Mouse (Mus musculus) testis, postnatal 14 days (tissue): Measurements from ENCODE around the gene Ppp6r2.

Experiments used
- DNase-seq: peaks from one replicate; pipeline ENCODE4 v3.0.0; 2021; ENCODE audit warnings: low spot score

Ppp6r2 gene

GRCm38 (mm10) chr15:89182328-89182741 lies 29.0 kb upstream of the Ppp6r2 start:
- no peak for DNase-seq

DNA sequence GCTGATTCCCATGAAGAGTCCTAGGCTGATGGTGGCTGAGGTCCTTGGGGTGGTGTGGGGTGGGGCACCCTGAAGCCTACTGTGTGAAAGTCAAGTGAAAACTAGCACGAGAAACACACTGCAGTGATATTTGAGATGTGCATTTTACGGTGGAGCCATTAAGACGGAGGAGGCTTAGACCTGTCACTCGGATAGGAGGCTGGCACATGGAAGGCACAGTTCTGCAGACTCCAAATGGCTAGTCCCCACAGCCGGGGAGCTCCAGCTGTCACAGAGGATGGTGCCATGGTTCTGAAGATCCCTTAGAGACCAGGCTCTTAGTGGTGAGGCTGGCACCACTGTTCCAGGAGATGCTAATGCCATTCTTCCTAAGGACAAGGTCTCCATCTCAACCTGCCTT lies 28.5 kb upstream of the Ppp6r2 start:
- no peak for DNase-seq

DNA sequence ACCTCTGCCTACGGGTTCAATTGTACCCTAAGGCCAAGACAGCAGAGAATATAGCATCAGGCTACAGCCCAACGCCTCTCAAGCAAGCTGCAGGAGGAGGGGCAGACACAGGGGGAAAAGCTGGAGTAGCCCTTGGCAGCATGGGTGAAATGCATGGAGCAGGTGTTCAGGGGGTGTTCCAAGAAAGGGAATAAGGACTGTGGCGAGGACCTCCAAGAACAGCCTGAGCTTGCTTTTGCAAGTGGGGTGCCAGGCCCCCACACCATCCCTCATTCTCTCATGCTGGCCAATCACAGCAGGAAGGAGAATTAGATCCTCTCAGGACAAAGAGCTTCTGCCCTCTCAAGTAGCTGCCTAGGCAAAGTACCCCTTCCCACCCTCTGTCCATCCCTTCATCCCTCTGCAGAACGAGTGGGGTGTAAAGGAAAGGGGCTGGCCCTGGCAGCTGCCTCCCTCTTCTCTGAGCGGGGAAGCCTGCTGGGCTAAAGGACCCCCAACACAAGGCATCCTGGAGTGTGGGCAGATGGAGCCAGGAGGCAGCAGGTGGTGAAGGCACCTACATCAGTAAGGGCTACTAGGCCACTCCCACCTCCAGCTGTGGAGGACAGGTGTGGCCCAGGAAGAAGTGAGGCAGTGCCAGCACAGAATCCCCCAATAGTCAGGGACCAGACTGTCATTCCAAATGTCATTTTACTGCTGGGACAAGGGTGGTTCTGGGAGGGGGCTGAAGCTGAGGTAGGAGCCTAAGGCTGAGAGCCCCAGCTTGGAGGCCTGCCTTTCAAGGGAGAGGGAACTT lies 27.0 kb upstream of the Ppp6r2 start:
- DNase-seq = no peak

DNA sequence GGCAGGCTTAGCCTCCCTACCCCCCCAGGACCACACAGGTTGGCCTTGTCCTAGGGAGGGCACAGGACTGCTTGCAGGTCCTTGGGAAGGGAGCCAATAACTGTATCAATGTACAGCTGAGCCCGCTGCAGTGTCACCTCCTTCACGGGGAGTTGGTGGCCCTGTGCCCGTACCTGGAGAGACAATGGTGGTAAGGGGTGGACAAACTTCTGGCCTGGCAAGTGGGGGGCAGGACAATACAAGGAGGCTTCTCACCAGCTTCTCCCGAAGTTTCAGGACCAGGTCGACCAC lies 26.5 kb upstream of the Ppp6r2 start:
- peak; percentile 63 for DNase-seq

- DNase-seq = no peak
Observed at GRCm38 (mm10) chr15:89195261-89195681, 16.1 kb upstream of the Ppp6r2 start.

DNA sequence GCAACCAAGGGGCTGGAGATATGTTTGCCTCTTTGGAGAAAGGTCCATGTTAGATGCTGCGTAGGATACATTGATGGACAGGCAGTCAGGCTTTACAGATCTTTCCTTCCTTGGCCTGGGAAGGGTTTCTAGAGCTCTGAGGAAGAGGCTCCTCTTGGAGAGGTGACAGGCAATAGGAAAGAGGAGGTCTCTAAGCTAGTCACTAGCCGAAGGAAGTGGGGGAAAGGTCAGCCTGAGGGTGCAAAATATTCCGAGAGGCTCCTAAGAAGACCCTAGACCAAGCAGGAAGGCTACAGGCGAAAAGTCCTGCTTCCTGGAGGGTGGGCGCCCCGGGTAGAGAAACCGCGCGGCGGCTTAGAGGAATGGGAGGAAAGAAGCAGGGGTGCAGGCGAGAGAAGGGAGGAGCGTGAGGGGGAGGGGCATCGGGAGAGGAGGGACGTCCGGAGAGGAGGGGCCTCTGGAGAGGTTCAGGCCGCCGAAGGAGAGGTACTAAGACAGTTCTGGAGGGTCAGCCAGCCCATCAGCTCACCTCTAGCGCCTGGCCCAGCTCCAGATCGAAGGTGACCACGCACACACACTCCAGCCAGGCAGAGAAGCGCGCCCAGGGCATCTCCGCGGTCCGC lies 15.6 kb upstream of the Ppp6r2 start:
- peak; percentile 88 for DNase-seq

- DNase-seq = peak; percentile 94
Observed at GRCm38 (mm10) chr15:89196313-89196706, 15.0 kb upstream of the Ppp6r2 start, which contains the start of gene Dennd6b. Dennd6b (minus strand) TSS chr15:89196496.

DNA sequence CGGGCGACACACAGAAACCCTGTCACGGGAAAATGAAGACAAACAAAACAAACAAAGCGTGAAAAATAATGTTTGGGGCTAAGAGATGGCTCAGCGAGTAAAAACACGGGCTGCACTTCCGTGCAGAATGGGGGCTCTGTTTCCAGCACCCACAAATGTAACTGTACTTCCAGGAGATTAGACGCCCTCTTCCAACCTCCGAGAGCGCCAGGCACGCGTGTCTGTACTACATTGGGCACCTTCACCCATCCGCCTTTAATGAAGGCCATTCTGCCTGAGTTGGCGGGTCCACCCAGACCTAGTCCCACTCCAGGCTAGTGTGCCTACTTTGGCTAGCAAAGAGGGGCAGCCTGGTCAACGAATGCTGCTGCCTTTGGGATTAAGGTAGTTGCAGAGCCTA lies 14.3 kb upstream of the Ppp6r2 start:
- DNase-seq = no peak

GRCm38 (mm10) chr15:89207457-89207856 lies 3.9 kb upstream of the Ppp6r2 start:
- DNase-seq = no peak

- peak; percentile 80 for DNase-seq
Observed at GRCm38 (mm10) chr15:89209886-89210761, 1.2 kb upstream of the Ppp6r2 start.

- DNase-seq = peak; percentile 57
Observed at GRCm38 (mm10) chr15:89211716-89212461, 536 bp downstream of the Ppp6r2 start.

DNA sequence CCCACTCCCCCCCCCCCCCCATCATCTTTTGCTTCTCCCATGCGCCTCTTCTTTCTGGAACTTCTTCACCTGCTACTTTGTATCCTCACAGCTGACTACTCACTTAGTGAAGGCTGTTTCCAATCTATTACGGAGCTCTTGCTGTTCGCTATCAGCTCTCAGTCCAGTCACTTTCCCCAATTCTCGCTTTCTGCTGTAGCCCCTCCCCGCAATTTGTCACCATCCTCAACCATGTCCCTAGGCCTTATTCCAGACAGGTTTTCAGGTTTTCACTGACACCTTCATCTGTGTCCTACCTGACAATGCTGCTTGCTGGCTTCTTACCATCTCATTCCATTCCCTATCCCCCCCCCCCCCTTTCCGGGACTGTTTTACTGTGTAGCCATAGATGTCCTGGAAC lies 1.1 kb downstream of the Ppp6r2 start:
- no peak for DNase-seq

DNA sequence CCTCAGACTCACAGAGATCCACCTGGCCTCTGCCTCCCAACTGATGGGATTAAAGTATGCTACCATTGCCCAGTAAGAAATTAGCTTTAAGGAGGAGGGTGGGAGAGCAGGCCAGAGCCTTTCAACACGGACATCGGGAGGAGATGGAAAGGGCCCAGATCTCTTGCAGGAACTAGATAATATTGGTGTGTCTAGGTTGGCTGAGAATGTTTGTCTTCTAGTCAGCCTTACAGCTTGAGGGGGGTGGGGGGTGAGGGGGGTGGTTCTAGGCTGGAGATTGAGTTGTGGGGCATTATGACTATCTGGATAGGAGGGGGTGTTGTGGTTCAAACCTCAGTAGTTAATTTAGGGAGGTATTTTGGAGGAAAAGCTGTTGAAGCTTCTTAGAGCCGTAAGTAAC lies 2.2 kb downstream of the Ppp6r2 start:
- DNase-seq = no peak

- DNase-seq = no peak
Observed at GRCm38 (mm10) chr15:89214953-89215352, 3.6 kb downstream of the Ppp6r2 start.

GRCm38 (mm10) chr15:89215611-89216233 lies 4.4 kb downstream of the Ppp6r2 start:
- DNase-seq = no peak

DNA sequence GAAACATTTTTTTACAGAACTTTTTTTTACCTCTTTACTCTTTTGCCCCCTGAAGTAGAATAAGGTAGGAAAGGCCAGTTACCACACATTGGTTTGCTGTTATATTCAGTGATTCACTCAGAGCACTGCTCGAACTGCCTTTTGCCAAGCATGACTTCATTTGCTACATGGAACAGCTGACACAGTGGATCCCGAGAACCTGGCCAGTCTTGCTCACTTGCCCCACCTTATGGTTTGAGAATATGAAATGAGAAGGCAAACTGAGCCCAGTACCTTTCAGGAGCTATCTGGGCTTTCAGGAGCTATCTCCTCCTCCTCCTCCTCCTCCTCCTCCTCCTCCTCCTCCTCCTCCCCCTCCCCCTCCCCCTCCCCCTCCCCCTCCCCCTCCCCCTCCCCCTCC lies 22.2 kb downstream of the Ppp6r2 start:
- DNase-seq = no peak

GRCm38 (mm10) chr15:89234052-89234451 lies 22.7 kb downstream of the Ppp6r2 start:
- no peak for DNase-seq

GRCm38 (mm10) chr15:89239751-89240392 lies 28.5 kb downstream of the Ppp6r2 start:
- DNase-seq = no peak

GRCm38 (mm10) chr15:89241025-89241424 lies 29.7 kb downstream of the Ppp6r2 start:
- DNase-seq = no peak

DNA sequence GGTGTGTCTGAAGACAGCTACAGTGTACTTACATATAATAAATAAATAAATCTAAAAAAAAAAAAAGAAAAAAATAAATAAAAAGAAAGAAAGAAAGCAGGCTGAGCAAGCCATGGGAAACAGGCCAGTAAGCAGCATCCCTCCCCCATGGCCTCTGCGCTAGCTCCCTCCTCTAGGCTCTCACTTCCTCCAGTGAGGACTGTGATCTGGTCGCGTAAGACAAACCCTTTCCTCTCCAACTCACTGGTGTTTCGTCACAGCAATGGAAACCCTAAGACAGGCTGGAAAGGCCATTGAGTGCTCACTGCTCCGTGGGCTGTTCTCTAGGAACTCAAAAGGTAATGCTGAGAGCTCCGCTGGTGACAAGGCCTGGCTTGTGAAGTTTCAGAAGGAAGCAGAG lies 37.7 kb downstream of the Ppp6r2 start:
- DNase-seq = no peak

- peak; percentile 29 for DNase-seq
Observed at GRCm38 (mm10) chr15:89255330-89255729, 44.0 kb downstream of the Ppp6r2 start.
